Mouse (Mus musculus) limb, embryonic 12.5 days (tissue): Measurements from ENCODE around the gene Clec1a. TPM values are rescaled to one million over a fixed set of nuclear protein-coding genes. Genes with fewer than 3 reads are reported as not detected.

Source experiments
- ATAC-seq: fragments of 200-750 bp; cut with Nextera tagmentation; 2 replicates; pipeline ENCODE4 v1.8.0; 2017; ENCODE audit warnings: low read depth, moderate TSS enrichment; ENCODE audit not compliant: insufficient number of reproducible peaks, insufficient read depth, low FRiP score, low TSS enrichment
- H3K27ac ChIP-seq: fragments of 300-500 bp; sonication (generic); 2 replicates; pipeline ENCODE4 v1.5.1; 2016; ENCODE audit warnings: mild to moderate bottlenecking, moderate library complexity
- H3K27me3 ChIP-seq: fragments of 300-500 bp; sonication (generic); 2 replicates; pipeline ENCODE4 v1.6.1; 2016; ENCODE audit warnings: mild to moderate bottlenecking, moderate library complexity
- H3K36me3 ChIP-seq: fragments of 300-500 bp; sonication (generic); 2 replicates; pipeline ENCODE4 v1.6.1; 2016; ENCODE audit warnings: mild to moderate bottlenecking, moderate library complexity
- H3K4me1 ChIP-seq: fragments of 300-500 bp; sonication (generic); replicated peaks from 2 replicates; pipeline ENCODE4 v1.6.1; 2016
- H3K4me2 ChIP-seq: fragments of 300-500 bp; sonication (generic); 2 replicates; pipeline ENCODE4 v1.6.1; 2016; ENCODE audit warnings: mild to moderate bottlenecking, moderate library complexity
- H3K4me3 ChIP-seq: fragments of 300-500 bp; sonication (generic); replicated peaks from 2 replicates; pipeline ENCODE4 v1.5.1; 2016; ENCODE audit warnings: mild to moderate bottlenecking
- H3K9ac ChIP-seq: fragments of 300-500 bp; sonication (generic); replicated peaks from 2 replicates; pipeline ENCODE4 v1.6.1; 2016; ENCODE audit warnings: mild to moderate bottlenecking, moderate library complexity
- H3K9me3 ChIP-seq: fragments of 300-500 bp; sonication (generic); 2 replicates; pipeline ENCODE4 v1.6.1; 2016; ENCODE audit warnings: mild to moderate bottlenecking, moderate library complexity
- WGBS: fragments of 180-500 bp; shearing (Covaris S2); methylation state at CpG from one replicate; pipeline ENCODE4 v1.1.7; 2016; 5-methylcytosine and 5-hydroxymethylcytosine counted together
- polyA plus RNA-seq: library from polyadenylated mRNA; unstranded; fragments of >200 nt; fragmentation: Nextera tagmentation; extraction: Ambion mirVana; gene quantifications from 2 replicates; pipeline ENCODE4 v1.2.1, GENCODE M21; 2016

The Clec1a gene
- polyA plus RNA-seq, 1 experiment from 2014 or later: 1.7 TPM

DNA sequence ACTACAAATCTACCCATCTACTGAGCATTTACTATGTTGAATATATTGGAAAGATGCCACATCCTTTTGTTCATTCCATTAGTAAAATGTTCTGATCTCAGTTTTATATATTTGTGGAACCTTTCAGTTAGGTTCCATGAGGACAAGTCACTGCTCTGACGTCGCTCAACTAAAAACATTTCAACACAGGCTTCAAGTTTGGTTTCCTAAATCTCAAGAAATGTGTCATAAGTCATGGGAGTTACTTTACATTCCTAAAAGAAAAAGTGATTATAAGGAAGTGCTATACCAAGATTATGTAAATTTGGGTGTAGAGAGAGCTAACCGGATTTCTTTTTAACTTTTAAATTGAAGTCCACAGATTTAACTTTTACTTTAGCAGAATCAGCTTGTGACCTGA, 15.8 kb downstream of the Clec1a start:
- no peaks in the 10 kb centered on the region for H3K4me1 ChIP-seq

DNA sequence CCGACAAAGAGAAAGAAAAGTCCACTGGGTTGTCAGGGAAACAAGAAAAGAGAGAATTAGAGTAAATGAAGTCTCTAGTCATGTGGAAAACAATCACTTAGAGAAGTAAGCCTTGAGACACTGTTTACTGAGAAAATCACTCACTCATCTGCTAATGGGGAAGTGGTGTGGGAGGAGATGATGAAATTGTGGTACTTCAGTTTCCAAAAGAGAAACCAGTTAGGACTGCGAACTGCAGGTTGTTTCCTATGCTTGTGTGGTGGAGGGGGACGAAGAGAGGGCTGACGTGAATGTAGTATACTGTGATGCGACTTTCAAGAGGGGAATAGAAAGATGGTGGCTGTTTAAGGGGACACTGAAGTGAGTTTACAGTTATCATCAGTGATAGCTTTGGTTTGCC, 17.6 kb downstream of the Clec1a start:
- 87% methylated on average over 5 of the region's 5 CpGs for WGBS
- no peak overlapping the region for H3K4me3 ChIP-seq
- H3K9ac ChIP-seq: no peak overlapping the region
- no peaks in the 10 kb centered on the region for H3K4me1 ChIP-seq
- H3K27ac ChIP-seq: no peak overlapping the region
- no peak for ATAC-seq
- no peaks in the 10 kb centered on the region for H3K9me3 ChIP-seq
- H3K4me2 ChIP-seq: no peak overlapping the region
- no peaks in the 10 kb centered on the region for H3K36me3 ChIP-seq
- no peaks in the 10 kb centered on the region for H3K27me3 ChIP-seq

More for the DNA sequence above, 15.8 kb downstream of the Clec1a start:
- Histone ChIP-seq H3K27ac (no peak overlapping the region), H3K4me3 (no peak overlapping the region), H3K9me3 (no peaks in the 10 kb centered on the region), H3K36me3 (no peaks in the 10 kb centered on the region), H3K4me2 (no peak overlapping the region), H3K27me3 (no peaks in the 10 kb centered on the region), H3K9ac (no peak overlapping the region)
- ATAC-seq: no peak
- 93% methylated on average over 3 of the region's 3 CpGs for WGBS

GRCm38 (mm10) chr6:129427281-129427680, 24.5 kb downstream of the Clec1a start:
- H3K36me3 ChIP-seq: no peaks in the 10 kb centered on the region
- H3K4me3 ChIP-seq: no peak overlapping the region
- H3K9ac ChIP-seq: no peak overlapping the region
- H3K4me2 ChIP-seq: no peak overlapping the region
- H3K4me1 ChIP-seq: peaks cover 11% of the 10 kb centered on the region
- ATAC-seq: no peak
- 80% methylated on average over 4 of the region's 4 CpGs for WGBS
- no peaks in the 10 kb centered on the region for H3K9me3 ChIP-seq
- H3K27me3 ChIP-seq: no peaks in the 10 kb centered on the region
- no peak overlapping the region for H3K27ac ChIP-seq

DNA sequence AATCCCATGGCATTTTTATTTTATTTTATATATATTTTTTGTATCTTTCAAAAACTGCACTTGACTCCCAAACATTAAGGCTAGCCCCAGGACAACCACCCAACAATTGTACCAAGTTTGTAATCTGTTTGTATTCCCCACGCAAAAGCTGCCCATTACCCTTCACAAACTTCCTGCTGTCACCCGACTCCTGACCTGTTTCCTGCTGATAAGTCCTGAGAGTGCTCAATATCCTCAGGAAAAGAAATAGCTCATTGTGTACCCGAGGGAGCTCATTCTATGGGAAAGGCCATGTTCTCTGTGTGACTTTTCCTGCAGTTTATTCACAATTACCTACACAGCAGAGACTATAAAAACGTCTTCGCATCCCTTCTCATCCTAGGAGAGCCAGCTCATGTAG, 26.0 kb downstream of the Clec1a start:
- H3K4me2 ChIP-seq: no peak overlapping the region
- no peaks in the 10 kb centered on the region for H3K36me3 ChIP-seq
- ATAC-seq: no peak
- H3K9me3 ChIP-seq: no peaks in the 10 kb centered on the region
- H3K9ac ChIP-seq: no peak overlapping the region
- H3K27me3 ChIP-seq: no peaks in the 10 kb centered on the region
- peaks cover 11% of the 10 kb centered on the region for H3K4me1 ChIP-seq
- no peak overlapping the region for H3K27ac ChIP-seq
- no peak overlapping the region for H3K4me3 ChIP-seq
- WGBS: 22% methylated on average over 5 of the region's 5 CpGs

GRCm38 (mm10) chr6:129425217-129425616, 26.6 kb downstream of the Clec1a start:
- no peak overlapping the region for H3K9ac ChIP-seq
- no peaks in the 10 kb centered on the region for H3K36me3 ChIP-seq
- no peak overlapping the region for H3K27ac ChIP-seq
- ATAC-seq: no peak
- WGBS: 65% methylated on average over 5 of the region's 5 CpGs
- H3K9me3 ChIP-seq: no peaks in the 10 kb centered on the region
- H3K27me3 ChIP-seq: no peaks in the 10 kb centered on the region
- no peak overlapping the region for H3K4me2 ChIP-seq
- H3K4me1 ChIP-seq: peaks cover 11% of the 10 kb centered on the region
- H3K4me3 ChIP-seq: no peak overlapping the region

DNA sequence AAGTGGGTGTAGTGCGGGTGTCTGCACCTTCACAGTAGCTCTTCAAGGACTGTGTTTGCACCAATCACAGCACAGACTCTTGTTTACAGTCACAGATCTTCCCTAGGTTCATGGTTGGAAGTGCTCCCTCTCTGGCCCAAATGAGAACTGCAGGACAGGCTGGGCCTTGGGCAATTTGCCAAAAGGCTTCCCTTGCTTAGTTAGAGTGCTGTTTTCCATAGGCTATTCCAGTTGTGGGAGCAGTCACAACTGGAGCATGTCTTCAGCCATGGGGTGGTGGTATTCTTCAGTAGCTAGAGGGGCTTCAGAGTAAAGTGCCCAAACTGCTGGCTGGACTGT, 28.1 kb downstream of the Clec1a start:
- Histone ChIP-seq H3K4me1 (peaks cover 11% of the 10 kb centered on the region), H3K36me3 (no peaks in the 10 kb centered on the region), H3K4me3 (no peak overlapping the region), H3K27ac (no peak overlapping the region), H3K9me3 (no peaks in the 10 kb centered on the region), H3K27me3 (no peaks in the 10 kb centered on the region), H3K4me2 (no peak overlapping the region), H3K9ac (no peak overlapping the region)
- 3% methylated on average over 1 of the region's 1 CpGs for WGBS
- ATAC-seq: peak; percentile 69; the same call in 1 of the 2 replicates

DNA sequence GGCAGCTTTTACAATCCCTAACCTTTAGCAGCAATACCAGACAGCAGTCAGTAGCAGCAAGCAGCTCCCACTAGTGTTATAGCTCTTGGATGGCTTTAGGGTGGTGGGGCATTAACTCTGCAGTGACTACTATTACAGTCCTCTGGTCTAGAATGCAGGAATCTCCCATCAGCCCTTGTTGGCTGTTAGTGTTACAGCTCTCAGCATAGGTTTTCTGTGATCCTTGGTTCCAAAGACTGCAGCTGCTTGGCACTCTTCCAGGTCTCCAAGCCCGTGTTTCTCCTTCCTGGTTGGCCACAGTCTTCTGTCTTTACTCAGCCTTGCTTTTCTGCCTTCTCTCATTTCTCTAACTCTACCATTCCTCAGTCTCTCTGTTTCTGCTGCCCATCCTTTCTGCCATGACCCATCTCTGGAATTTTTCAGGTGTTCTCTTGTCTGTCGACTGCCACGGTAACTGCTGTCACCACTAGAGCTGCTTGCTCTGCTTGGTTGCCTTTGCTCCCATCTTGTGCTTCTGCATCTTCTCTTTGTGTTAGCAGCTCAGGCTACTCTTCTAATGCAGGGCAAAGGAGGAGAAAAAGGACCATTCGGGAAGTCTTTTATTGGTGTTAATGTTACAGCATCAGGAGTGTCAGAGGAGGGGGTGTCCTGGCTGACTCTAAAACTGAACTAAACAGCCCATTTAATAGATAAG, 28.6 kb downstream of the Clec1a start:
- Histone ChIP-seq H3K9me3 (no peaks in the 10 kb centered on the region), H3K27me3 (no peaks in the 10 kb centered on the region), H3K4me2 (no peak overlapping the region), H3K4me3 (no peak overlapping the region), H3K4me1 (peaks cover 11% of the 10 kb centered on the region), H3K36me3 (no peaks in the 10 kb centered on the region), H3K27ac (no peak overlapping the region), H3K9ac (no peak overlapping the region)
- peak; percentile 85; the same call in 1 of the 2 replicates for ATAC-seq
- WGBS: 61% methylated on average over 4 of the region's 4 CpGs

DNA sequence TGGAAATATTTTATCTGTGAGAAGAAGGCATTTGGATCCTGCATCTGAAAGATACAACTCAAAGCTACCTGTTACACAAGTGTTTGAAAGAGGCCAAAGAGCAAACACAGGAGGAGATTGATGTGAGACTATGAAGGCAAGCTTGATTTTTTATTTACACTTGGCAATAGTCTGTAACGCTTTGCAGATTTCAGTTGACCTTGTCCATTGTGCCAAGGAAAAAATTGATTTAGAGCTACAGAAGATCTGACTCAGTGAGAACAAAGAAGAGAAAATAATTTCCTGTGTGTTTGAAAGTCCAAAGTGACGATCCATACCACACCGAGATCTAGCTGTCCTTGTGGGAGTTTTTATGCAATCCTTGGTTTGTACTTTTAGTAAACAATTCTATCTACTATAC, 29.5 kb downstream of the Clec1a start:
- ATAC-seq: no peak
- no peak overlapping the region for H3K27ac ChIP-seq
- 89% methylated on average over 3 of the region's 3 CpGs for WGBS

DNA sequence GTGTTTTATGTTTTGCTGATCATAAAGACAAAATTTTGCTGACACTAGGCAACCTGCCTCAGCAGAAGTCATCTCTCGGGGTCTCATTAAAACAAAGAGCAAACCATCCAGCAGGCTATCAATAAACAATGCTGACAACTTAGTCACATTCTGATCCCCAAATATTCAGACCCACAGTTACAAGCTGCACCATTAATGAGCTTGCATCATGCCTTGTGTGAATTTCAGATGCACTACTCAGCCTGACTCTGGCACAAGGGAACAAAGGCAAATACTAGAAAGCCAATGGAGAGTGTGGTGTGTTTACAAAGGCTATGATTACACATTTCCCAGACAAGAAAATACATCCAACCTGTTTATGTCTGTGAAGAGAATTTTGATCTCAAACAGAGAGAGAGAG, 37.6 kb downstream of the Clec1a start:
- Histone ChIP-seq H3K36me3 (no peaks in the 10 kb centered on the region), H3K9ac (no peak overlapping the region), H3K4me2 (no peak overlapping the region), H3K9me3 (no peaks in the 10 kb centered on the region), H3K27ac (no peak overlapping the region), H3K4me3 (no peak overlapping the region), H3K4me1 (no peaks in the 10 kb centered on the region), H3K27me3 (no peaks in the 10 kb centered on the region)
- 71% methylated on average over 1 of the region's 1 CpGs for WGBS
- ATAC-seq: no peak

More for the DNA sequence above, 29.5 kb downstream of the Clec1a start:
- Histone ChIP-seq H3K9ac (no peak overlapping the region), H3K4me1 (peaks cover 11% of the 10 kb centered on the region), H3K9me3 (no peaks in the 10 kb centered on the region), H3K4me3 (no peak overlapping the region), H3K36me3 (no peaks in the 10 kb centered on the region), H3K27me3 (no peaks in the 10 kb centered on the region), H3K4me2 (no peak overlapping the region)

DNA sequence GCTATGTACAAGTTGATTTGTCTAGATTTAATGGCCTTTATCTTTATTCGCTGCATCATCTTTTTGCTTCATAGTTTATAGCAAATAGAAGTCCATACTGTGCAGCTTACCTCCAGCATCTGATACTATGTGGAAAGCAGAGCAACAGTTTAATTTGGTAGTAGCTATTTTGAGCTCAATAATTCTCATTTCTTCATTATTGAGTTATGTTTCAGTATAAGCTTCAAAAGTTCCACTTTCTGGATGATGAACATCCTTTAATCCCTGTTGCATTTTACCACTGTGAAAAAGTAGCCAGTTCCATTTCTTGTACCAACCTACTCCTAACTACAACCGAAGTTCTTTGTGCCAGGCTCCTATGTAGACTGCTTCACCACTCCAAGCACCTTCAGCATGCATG, 43.2 kb downstream of the Clec1a start, which contains the start of gene Clec9a:
Gene Clec9a (plus strand): TSS at position 301 of the 400 bp plus-strand sequence.
- 90% methylated on average over 2 of the region's 2 CpGs for WGBS
- H3K9ac ChIP-seq: no peak within 1 kb of the TSS

DNA sequence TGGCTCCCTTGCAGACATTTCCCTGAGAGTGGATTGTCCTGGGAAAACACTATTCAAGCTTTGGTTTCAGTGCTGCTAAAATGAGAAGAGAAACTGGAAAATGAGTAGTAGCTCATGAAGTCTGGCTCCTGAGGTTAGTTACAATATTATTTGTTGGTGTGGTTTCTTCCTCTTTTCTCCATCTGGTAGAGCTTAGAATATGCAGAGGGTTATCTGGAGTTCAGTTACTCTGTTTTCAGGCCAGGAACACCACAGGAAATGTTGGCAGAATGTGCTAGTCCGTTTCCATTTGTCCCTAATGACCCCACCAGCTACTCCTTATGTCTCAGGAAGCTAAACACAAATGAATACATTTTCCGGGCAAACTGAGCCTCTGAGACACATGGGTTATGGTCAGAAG, 44.5 kb downstream of the Clec1a start:
- H3K4me1 ChIP-seq: no peaks in the 10 kb centered on the region
- no peaks in the 10 kb centered on the region for H3K27me3 ChIP-seq
- no peak overlapping the region for H3K9ac ChIP-seq
- no peak overlapping the region for H3K4me3 ChIP-seq
- 50% methylated on average over 2 of the region's 2 CpGs for WGBS
- no peaks in the 10 kb centered on the region for H3K9me3 ChIP-seq
- H3K36me3 ChIP-seq: no peaks in the 10 kb centered on the region
- H3K4me2 ChIP-seq: no peak overlapping the region
- no peak overlapping the region for H3K27ac ChIP-seq
- no peak for ATAC-seq

More for the DNA sequence above, 43.2 kb downstream of the Clec1a start, which contains the start of gene Clec9a:
- H3K4me2 ChIP-seq: no peak within 1 kb of the TSS
- H3K36me3 ChIP-seq: no peaks in the 10 kb centered on the region
- no peak within 1 kb of the TSS for H3K4me3 ChIP-seq
- no peaks in the 10 kb centered on the region for H3K4me1 ChIP-seq
- H3K9me3 ChIP-seq: no peaks in the 10 kb centered on the region
- no peaks in the 10 kb centered on the region for H3K27me3 ChIP-seq
- H3K27ac ChIP-seq: no peak within 1 kb of the TSS
- ATAC-seq: no peak

DNA sequence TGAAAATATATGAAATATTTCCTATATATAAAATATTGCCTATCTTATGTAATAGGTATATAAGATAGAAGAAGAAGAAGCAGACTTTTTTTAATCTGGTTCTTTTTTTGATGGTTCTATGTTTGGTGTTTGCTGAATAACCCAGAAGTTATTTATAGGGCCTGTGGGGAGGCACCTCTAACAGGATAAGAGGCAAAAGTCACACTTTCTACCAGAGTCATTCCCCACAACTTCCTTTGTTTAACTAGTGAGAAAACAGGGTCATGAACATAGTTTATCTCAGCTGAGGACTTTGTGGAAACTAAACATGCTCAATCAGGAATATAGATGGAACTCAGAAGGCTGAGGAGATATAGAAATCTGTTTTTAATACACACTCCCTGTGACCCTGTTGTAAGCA, 45.8 kb downstream of the Clec1a start:
- H3K27ac ChIP-seq: no peak overlapping the region
- H3K36me3 ChIP-seq: no peaks in the 10 kb centered on the region
- no peak overlapping the region for H3K9ac ChIP-seq
- H3K4me2 ChIP-seq: no peak overlapping the region
- no peaks in the 10 kb centered on the region for H3K9me3 ChIP-seq
- H3K27me3 ChIP-seq: no peaks in the 10 kb centered on the region
- no peak overlapping the region for H3K4me3 ChIP-seq
- H3K4me1 ChIP-seq: no peaks in the 10 kb centered on the region
- ATAC-seq: no peak
